Mouse (Mus musculus) frontal cortex, postnatal 10 days (tissue): ENCODE data around the gene Nfib.

Source experiments
- DNase-seq, 2 experiments: peaks; one replicate each; pipeline ENCODE4 v3.0.0; 2022; ENCODE audit warnings: low spot score in 2 of 2, mixed read lengths in 1 of 2

Nfib gene

GRCm38 (mm10) chr4:82248961-82249360 is 456.6 kb downstream of the Nfib start:
- DNase-seq, result no peak

GRCm38 (mm10) chr4:82248031-82248430 is 457.5 kb downstream of the Nfib start:
- DNase-seq, result no peak

GRCm38 (mm10) chr4:82246290-82246689 is 459.3 kb downstream of the Nfib start:
- no peak for DNase-seq
